Mouse (Mus musculus) heart, postnatal 4 days (tissue): ENCODE data around the gene Cd5. TPM values are rescaled to one million over a fixed set of nuclear protein-coding genes. Genes with fewer than 3 reads are reported as not detected.

Experiments
- DNase-seq: peaks from one replicate; pipeline ENCODE4 v3.0.0; 2021
- total RNA-seq, 2 experiments: library from RNA; stranded (reverse); gene quantifications; 2 replicates each; pipeline ENCODE4 v1.2.3; 2021

The Cd5 gene
- total RNA-seq, 2 experiments from 2014 or later: 0.34 to 0.95 TPM

- no peak for DNase-seq
These were observed 14.0 kb downstream of the Cd5 start for GRCm38 (mm10) chr19:10724629-10725363.

GRCm38 (mm10) chr19:10723649-10724048, 15.2 kb downstream of the Cd5 start:
- no peak for DNase-seq

- no peak for DNase-seq
These were observed 15.7 kb downstream of the Cd5 start for GRCm38 (mm10) chr19:10723084-10723483.

- DNase-seq: no peak
These were observed 17.7 kb downstream of the Cd5 start for GRCm38 (mm10) chr19:10721064-10721463.

- no peak for DNase-seq
These were observed 18.3 kb downstream of the Cd5 start for GRCm38 (mm10) chr19:10720524-10720923.

GRCm38 (mm10) chr19:10719751-10720150, 19.1 kb downstream of the Cd5 start:
- DNase-seq: no peak

- peak; percentile 59 for DNase-seq
These were observed 20.5 kb downstream of the Cd5 start for GRCm38 (mm10) chr19:10718251-10718775.

- DNase-seq: no peak
These were observed 23.3 kb downstream of the Cd5 start for GRCm38 (mm10) chr19:10715476-10715875.

- DNase-seq: peak; percentile 86
These were observed 23.9 kb downstream of the Cd5 start for GRCm38 (mm10) chr19:10714682-10715475.

GRCm38 (mm10) chr19:10714168-10714567, 24.6 kb downstream of the Cd5 start:
- DNase-seq: no peak

GRCm38 (mm10) chr19:10713551-10713950, 25.3 kb downstream of the Cd5 start:
- no peak for DNase-seq

- no peak for DNase-seq
These were observed 26.2 kb downstream of the Cd5 start for GRCm38 (mm10) chr19:10712646-10713045.

- DNase-seq: no peak
These were observed 26.6 kb downstream of the Cd5 start for GRCm38 (mm10) chr19:10712194-10712593.

- DNase-seq: no peak
These were observed 28.1 kb downstream of the Cd5 start for GRCm38 (mm10) chr19:10710751-10711150.

GRCm38 (mm10) chr19:10710088-10710511, 28.7 kb downstream of the Cd5 start:
- DNase-seq: peak; percentile 79

- peak; percentile 99 for DNase-seq
These were observed 29.3 kb downstream of the Cd5 start for GRCm38 (mm10) chr19:10709360-10710087.

GRCm38 (mm10) chr19:10708900-10709299, 29.9 kb downstream of the Cd5 start:
- DNase-seq: no peak

- DNase-seq: no peak
These were observed 30.9 kb downstream of the Cd5 start for GRCm38 (mm10) chr19:10707881-10708280.

GRCm38 (mm10) chr19:10707087-10707875, 31.5 kb downstream of the Cd5 start:
- DNase-seq: no peak

- no peak for DNase-seq
These were observed 35.3 kb downstream of the Cd5 start for GRCm38 (mm10) chr19:10703470-10703869.

GRCm38 (mm10) chr19:10702125-10702524, 36.7 kb downstream of the Cd5 start:
- DNase-seq: no peak
